Mouse (Mus musculus) heart, embryonic 16.5 days (tissue): ENCODE results near the gene Olfr155. TPM values are rescaled to one million over a fixed set of nuclear protein-coding genes. Genes with fewer than 3 reads are reported as not detected.

Source experiments
- ATAC-seq: fragments of 200-750 bp; cut with Nextera tagmentation; replicated peaks from 2 replicates; pipeline ENCODE4 v1.8.0; 2017; ENCODE audit warnings: moderate number of reproducible peaks; ENCODE audit not compliant: insufficient read depth, low FRiP score; ENCODE audit errors: extremely low read depth
- H3K27ac ChIP-seq: fragments of 300-500 bp; sonication (generic); 2 replicates; pipeline ENCODE4 v1.5.1; 2014; ENCODE audit warnings: mild to moderate bottlenecking, low read length, control low read depth, moderate library complexity
- H3K27me3 ChIP-seq: fragments of 300-500 bp; sonication (generic); 2 replicates; pipeline ENCODE4 v1.6.1; 2014; ENCODE audit warnings: low read length, mixed read lengths; ENCODE audit not compliant: control insufficient read depth, insufficient read depth
- H3K36me3 ChIP-seq: fragments of 300-500 bp; sonication (generic); 2 replicates; pipeline ENCODE4 v1.6.1; 2014; ENCODE audit not compliant: control insufficient read depth, insufficient read depth
- H3K4me1 ChIP-seq: fragments of 300-500 bp; sonication (generic); 2 replicates; pipeline ENCODE4 v1.6.1; 2014; ENCODE audit warnings: low read length, mixed read lengths; ENCODE audit not compliant: control insufficient read depth, insufficient read depth
- H3K4me2 ChIP-seq: fragments of 300-500 bp; sonication (generic); 2 replicates; pipeline ENCODE4 v1.6.1; 2014; ENCODE audit warnings: low read depth, mild to moderate bottlenecking, control low read depth, low read length
- H3K4me3 ChIP-seq: fragments of 300-500 bp; sonication (generic); 2 replicates; pipeline ENCODE4 v1.5.1; 2014; ENCODE audit warnings: mild to moderate bottlenecking, control low read depth, low read length
- H3K9ac ChIP-seq: fragments of 300-500 bp; sonication (generic); 2 replicates; pipeline ENCODE4 v1.6.1; 2014; ENCODE audit warnings: low read length, control low read depth
- H3K9me3 ChIP-seq: fragments of 300-500 bp; sonication (generic); replicated peaks from 2 replicates; pipeline ENCODE4 v1.6.1; 2016; ENCODE audit warnings: low read length; ENCODE audit not compliant: control insufficient read depth
- WGBS: fragments of 180-500 bp; shearing (Covaris S2); extraction: QIAGEN DNeasy Blood & Tissue Kit; methylation state at CpG from one replicate; pipeline ENCODE4 v1.1.7; 2014; 5-methylcytosine and 5-hydroxymethylcytosine counted together
- polyA plus RNA-seq: library from polyadenylated mRNA; unstranded; fragments of >200 nt; fragmentation: Nextera tagmentation; extraction: Ambion mirVana; gene quantifications from 2 replicates; pipeline ENCODE4 v1.2.1, GENCODE M21; 2015

The Olfr155 gene
- polyA plus RNA-seq, 1 experiment from 2014 or later = not detected

DNA sequence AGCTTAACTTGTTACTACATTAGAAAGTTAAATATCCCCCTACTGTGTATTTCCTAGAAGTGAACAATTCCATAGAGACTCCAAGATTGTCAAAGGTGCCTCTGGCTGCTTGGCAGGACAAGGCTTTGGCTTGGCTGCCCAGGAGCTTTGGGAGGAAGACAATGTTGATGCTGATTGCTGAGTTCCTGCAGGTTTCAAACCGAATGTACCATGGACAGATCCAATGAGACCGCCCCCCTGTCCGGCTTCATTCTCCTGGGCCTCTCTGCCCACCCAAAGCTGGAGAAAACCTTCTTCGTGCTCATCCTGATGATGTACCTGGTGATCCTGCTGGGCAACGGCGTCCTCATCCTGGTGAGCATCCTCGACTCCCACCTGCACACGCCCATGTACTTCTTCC, 2.7 kb downstream of the Olfr155 start:
- Histone ChIP-seq H3K36me3 (no peaks in the 10 kb centered on the region), H3K9ac (no peak overlapping the region), H3K4me2 (no peak overlapping the region), H3K4me3 (no peak overlapping the region), H3K27ac (no peak overlapping the region), H3K27me3 (no peaks in the 10 kb centered on the region), H3K9me3 (no peaks in the 10 kb centered on the region), H3K4me1 (no peaks in the 10 kb centered on the region)
- WGBS = 62% methylated on average over 8 of the region's 8 CpGs
- no peak for ATAC-seq

GRCm38 (mm10) chr4:43859886-43860285, 8.5 kb downstream of the Olfr155 start:
- no peak overlapping the region for H3K4me2 ChIP-seq
- ATAC-seq = no peak
- WGBS = 76% methylated on average over 10 of the region's 10 CpGs
- H3K4me3 ChIP-seq = no peak overlapping the region
- H3K27ac ChIP-seq = no peak overlapping the region
- 0 out of 2 replicates have a peak, but pooled peaks cover 5% of the 10 kb centered on the region for H3K4me1 ChIP-seq
- H3K9ac ChIP-seq = no peak overlapping the region
- no peaks in the 10 kb centered on the region for H3K9me3 ChIP-seq
- H3K36me3 ChIP-seq = no peaks in the 10 kb centered on the region
- H3K27me3 ChIP-seq = no peaks in the 10 kb centered on the region

GRCm38 (mm10) chr4:43860744-43861519, 9.6 kb downstream of the Olfr155 start:
- H3K4me1 ChIP-seq = 0 out of 2 replicates have a peak, but pooled peaks cover 5% of the 10 kb centered on the region
- no peaks in the 10 kb centered on the region for H3K27me3 ChIP-seq
- H3K4me2 ChIP-seq = 0 out of 2 replicates have a peak overlapping the region, but pooled peaks have one; percentile 12
- no peak overlapping the region for H3K27ac ChIP-seq
- no peaks in the 10 kb centered on the region for H3K36me3 ChIP-seq
- H3K4me3 ChIP-seq = no peak overlapping the region
- H3K9ac ChIP-seq = 0 out of 2 replicates have a peak overlapping the region, but pooled peaks have one; percentile 6
- no peaks in the 10 kb centered on the region for H3K9me3 ChIP-seq
- 13% methylated on average over 14 of the region's 14 CpGs for WGBS
- ATAC-seq = no peak; the same call in 1 of the 2 replicates

DNA sequence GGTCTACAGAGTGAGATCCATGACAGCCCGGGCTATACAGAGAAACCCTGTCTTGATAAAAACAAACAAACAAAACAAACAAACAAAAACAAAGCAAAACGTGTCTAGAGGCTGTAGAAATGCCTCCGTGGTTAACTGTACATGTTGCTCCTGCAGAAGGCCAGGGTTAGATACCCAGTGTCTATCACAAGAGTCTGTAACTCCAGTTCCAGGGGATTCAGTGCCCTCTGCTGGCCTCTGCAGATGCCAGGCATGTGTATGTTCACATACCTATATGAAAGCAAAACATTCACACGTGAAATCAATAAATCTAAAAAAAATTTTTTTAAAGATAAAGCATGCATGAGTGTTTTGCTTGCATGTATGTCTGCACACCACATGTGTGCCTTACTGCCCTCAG, 11.9 kb downstream of the Olfr155 start:
- H3K9ac ChIP-seq = no peak overlapping the region
- H3K4me3 ChIP-seq = no peak overlapping the region
- H3K4me2 ChIP-seq = no peak overlapping the region
- 67% methylated on average over 4 of the region's 4 CpGs for WGBS
- H3K4me1 ChIP-seq = 0 out of 2 replicates have a peak, but pooled peaks cover 5% of the 10 kb centered on the region
- H3K27me3 ChIP-seq = no peaks in the 10 kb centered on the region
- no peak for ATAC-seq
- H3K9me3 ChIP-seq = no peaks in the 10 kb centered on the region
- H3K36me3 ChIP-seq = no peaks in the 10 kb centered on the region
- no peak overlapping the region for H3K27ac ChIP-seq

DNA sequence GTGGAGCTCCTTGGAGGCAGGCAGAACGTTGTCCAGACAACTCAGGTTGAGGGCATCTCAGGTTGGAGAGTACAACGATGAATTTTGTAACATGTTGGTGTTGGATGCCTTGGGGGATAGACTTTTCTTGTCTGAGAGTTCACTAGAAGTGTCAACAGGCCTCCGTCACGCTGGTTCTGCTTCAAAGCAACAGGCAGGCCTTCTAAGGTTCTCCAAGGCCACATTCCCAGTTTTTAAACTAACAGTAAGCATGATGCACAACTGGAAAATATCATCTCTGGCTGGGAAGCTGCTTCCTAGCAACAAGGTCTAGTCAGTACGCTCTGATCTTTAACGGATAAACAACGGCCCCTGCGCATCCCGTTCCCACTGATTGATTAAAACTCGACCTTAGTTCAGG, 18.5 kb downstream of the Olfr155 start:
- H3K27ac ChIP-seq = no peak overlapping the region
- H3K9ac ChIP-seq = no peak overlapping the region
- ATAC-seq = no peak
- no peaks in the 10 kb centered on the region for H3K36me3 ChIP-seq
- no peak overlapping the region for H3K4me2 ChIP-seq
- 90% methylated on average over 10 of the region's 10 CpGs for WGBS
- no peaks in the 10 kb centered on the region for H3K27me3 ChIP-seq
- 0 out of 2 replicates have a peak, but pooled peaks cover 2% of the 10 kb centered on the region for H3K9me3 ChIP-seq
- H3K4me3 ChIP-seq = no peak overlapping the region
- H3K4me1 ChIP-seq = peaks cover under 1% of the 10 kb centered on the region; the same call in 1 of the 2 replicates

- ATAC-seq = no peak
- Histone ChIP-seq H3K36me3 (no peaks in the 10 kb centered on the region), H3K9ac (no peak overlapping the region), H3K27ac (no peak overlapping the region), H3K4me3 (no peak overlapping the region), H3K27me3 (no peaks in the 10 kb centered on the region), H3K4me1 (peaks cover 18% of the 10 kb centered on the region), H3K9me3 (no peaks in the 10 kb centered on the region), H3K4me2 (peak overlapping the region; percentile 80)
- WGBS = 40% methylated on average over 7 of the region's 7 CpGs
These were observed 23.1 kb downstream of the Olfr155 start for GRCm38 (mm10) chr4:43874501-43874900.

DNA sequence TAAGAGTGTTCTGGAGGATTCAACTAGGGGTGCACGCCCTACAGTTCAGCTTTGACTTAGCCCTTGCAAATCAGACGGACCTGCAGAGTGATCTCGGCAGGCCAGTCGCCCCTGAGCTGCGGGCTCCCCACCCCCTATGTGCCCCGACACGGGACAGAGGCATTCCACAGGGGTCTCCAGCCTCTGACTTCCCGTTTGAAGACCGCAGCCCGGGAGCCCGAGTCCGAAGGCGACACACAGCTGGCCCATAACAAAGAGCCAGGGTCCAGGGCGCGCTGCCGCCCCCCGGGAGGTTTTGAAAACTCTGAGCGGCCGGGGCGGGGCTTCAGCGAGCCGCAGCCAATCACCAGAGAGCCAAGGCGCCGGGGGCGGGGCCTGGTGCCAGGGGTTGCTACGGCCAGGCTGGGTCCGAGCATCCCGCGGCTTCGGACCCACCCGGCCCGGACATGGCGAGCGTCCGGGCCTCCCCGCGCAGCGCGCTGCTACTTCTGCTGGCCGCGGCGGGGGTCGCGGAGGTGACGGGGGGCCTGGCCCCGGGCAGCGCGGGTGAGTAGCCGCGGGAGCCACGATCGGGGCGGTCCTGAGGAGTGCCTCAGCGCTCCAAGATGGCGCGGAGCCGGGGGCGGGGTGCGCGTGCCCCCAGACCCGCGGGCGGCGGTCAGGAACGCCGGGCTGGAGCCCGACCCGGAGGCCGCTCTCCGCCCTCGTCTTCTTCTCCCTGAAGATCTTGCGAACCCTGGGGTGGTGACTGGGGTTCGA, 24.0 kb downstream of the Olfr155 start, which contains the start of gene Reck:
Gene Reck (plus strand): TSS at position 371 of the 759 bp plus-strand sequence.
- peak within 1 kb of the TSS; percentile 85 for H3K9ac ChIP-seq
- peak within 1 kb of the TSS; percentile 97 for H3K4me3 ChIP-seq
- H3K4me1 ChIP-seq = peaks cover 18% of the 10 kb centered on the region
- no peaks in the 10 kb centered on the region for H3K9me3 ChIP-seq
- no peak within 1 kb of the TSS for H3K27ac ChIP-seq
- 1% methylated on average over 72 of the region's 73 CpGs for WGBS
- H3K27me3 ChIP-seq = no peaks in the 10 kb centered on the region
- peak within 1 kb of the TSS; percentile 80 for H3K4me2 ChIP-seq
- no peaks in the 10 kb centered on the region for H3K36me3 ChIP-seq
- peak; percentile 92 for ATAC-seq

GRCm38 (mm10) chr4:43875919-43876411, 24.6 kb downstream of the Olfr155 start:
- Histone ChIP-seq H3K36me3 (no peaks in the 10 kb centered on the region), H3K4me2 (peak overlapping the region; percentile 80), H3K27me3 (no peaks in the 10 kb centered on the region), H3K27ac (no peak overlapping the region), H3K4me3 (peak overlapping the region; percentile 97), H3K9ac (peak overlapping the region; percentile 85), H3K4me1 (peaks cover 18% of the 10 kb centered on the region), H3K9me3 (no peaks in the 10 kb centered on the region)
- peak; percentile 20 for ATAC-seq
- WGBS = under 1% methylated on average over 20 of the region's 20 CpGs
